Comparison of ENCODE assay signal across 15 mouse cellular contexts in the genomic region with DNA sequence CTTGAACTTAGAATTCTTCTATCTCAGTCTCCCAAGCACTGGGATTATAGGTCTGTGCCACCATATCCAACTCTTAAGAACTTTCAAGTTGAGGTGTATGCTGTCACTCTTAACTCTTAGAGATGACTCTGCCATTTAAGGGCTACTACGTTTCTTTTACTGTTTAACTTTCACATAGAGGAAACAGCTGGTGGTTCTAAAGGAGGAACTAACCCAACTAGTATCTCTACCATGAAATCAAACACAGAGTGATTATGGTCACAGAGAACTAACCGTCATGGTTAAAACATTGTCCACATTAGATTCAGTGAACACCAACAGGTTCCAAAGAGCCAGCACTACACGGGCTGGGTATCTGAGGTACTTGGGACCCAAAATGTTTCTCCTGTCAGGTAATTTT.
"Had no signal": no experiment of that assay in that cellular context is flagged by ENCODE, and none has a peak within 500 bp of the region (broad histone marks: within the 10 kb centered on the region; RNA-seq: fewer than 3 reads in every experiment).

No protein-coding gene starts in this region.

- H3K27me3 ChIP-seq: lung, embryonic 15.5 days; megakaryocyte, embryonic 14.5 days; midbrain, embryonic 13.5 days; midbrain, embryonic 15.5 days; neural tube, embryonic 12.5 days had no signal

- ATAC-seq: lung, postnatal 0 days; midbrain, embryonic 13.5 days; midbrain, embryonic 15.5 days had no signal

- DNase-seq: lung, adult 2 months; lung, postnatal 14 days; lung, postnatal 36 days; right cerebral cortex, postnatal 14 days; thymus, adult 18-20 months; thymus, postnatal 14 days; thymus, postnatal 36 days had no signal

- H3K27ac ChIP-seq: lung, embryonic 15.5 days; macrophage; midbrain, embryonic 13.5 days; midbrain, embryonic 15.5 days; neural tube, embryonic 12.5 days had no signal

- H3K4me1 ChIP-seq: lung, embryonic 15.5 days; midbrain, embryonic 13.5 days; midbrain, embryonic 15.5 days; neural tube, embryonic 12.5 days had no signal

- H3K4me3 ChIP-seq: lung, embryonic 15.5 days; midbrain, embryonic 13.5 days; midbrain, embryonic 15.5 days; neural tube, embryonic 12.5 days had no signal

- H3K9ac ChIP-seq: lung, embryonic 15.5 days; midbrain, embryonic 13.5 days; midbrain, embryonic 15.5 days; neural tube, embryonic 12.5 days had no signal

- H3K9me3 ChIP-seq: lung, embryonic 15.5 days; megakaryocyte, embryonic 14.5 days; midbrain, embryonic 13.5 days; midbrain, embryonic 15.5 days; neural tube, embryonic 12.5 days had no signal

- H3K4me2 ChIP-seq: lung, embryonic 15.5 days; midbrain, embryonic 11.5 days; midbrain, embryonic 13.5 days; midbrain, embryonic 15.5 days; neural tube, embryonic 12.5 days had no signal
